Mouse (Mus musculus): ENCODE results near the gene Fcer1g. TPM values are rescaled to one million over a fixed set of nuclear protein-coding genes. Genes with fewer than 3 reads are reported as not detected.

Fcer1g gene
- polyA plus RNA-seq, 1 experiment from 2014 or later = 25.5 TPM

- Histone ChIP-seq H3K4me1 (ENCODE audit: control insufficient read depth, insufficient read depth, low read depth, low read length) (no peaks in the 10 kb centered on the region), H3K9ac (ENCODE audit: low read depth, low read length) (no peak overlapping the region), H3K27me3 (replicated peaks; ENCODE audit: control insufficient read depth, insufficient read depth, low read length) (no peaks in the 10 kb centered on the region), H3K27ac (ENCODE audit: low read depth, low read length) (no peak overlapping the region), H3K4me3 (ENCODE audit: low read length) (no peak overlapping the region), H3K4me2 (ENCODE audit: low read length) (no peak overlapping the region), H3K36me3 (ENCODE audit: control insufficient read depth, insufficient read depth, low read length) (no peaks in the 10 kb centered on the region), H3K9me3 (ENCODE audit: control insufficient read depth, low read length) (no peaks in the 10 kb centered on the region)
- ATAC-seq = no peak
- WGBS = 89% methylated on average over 1 of the region's 1 CpGs
Observed at GRCm38 (mm10) chr1:171227879-171228278, 6.3 kb downstream of the Fcer1g start.

GRCm38 (mm10) chr1:171226780-171227179 lies 7.4 kb downstream of the Fcer1g start:
- Histone ChIP-seq H3K4me1 (ENCODE audit: control insufficient read depth, insufficient read depth, low read depth, low read length) (peaks cover under 1% of the 10 kb centered on the region; the same call in 1 of the 2 replicates), H3K27me3 (replicated peaks; ENCODE audit: control insufficient read depth, insufficient read depth, low read length) (no peaks in the 10 kb centered on the region), H3K9ac (ENCODE audit: low read depth, low read length) (no peak overlapping the region), H3K27ac (ENCODE audit: low read depth, low read length) (no peak overlapping the region), H3K4me3 (ENCODE audit: low read length) (no peak overlapping the region), H3K9me3 (ENCODE audit: control insufficient read depth, low read length) (no peaks in the 10 kb centered on the region), H3K36me3 (ENCODE audit: control insufficient read depth, insufficient read depth, low read length) (no peaks in the 10 kb centered on the region), H3K4me2 (ENCODE audit: low read length) (no peak overlapping the region)
- 44% methylated on average over 4 of the region's 4 CpGs for WGBS
- no peak for ATAC-seq

DNA sequence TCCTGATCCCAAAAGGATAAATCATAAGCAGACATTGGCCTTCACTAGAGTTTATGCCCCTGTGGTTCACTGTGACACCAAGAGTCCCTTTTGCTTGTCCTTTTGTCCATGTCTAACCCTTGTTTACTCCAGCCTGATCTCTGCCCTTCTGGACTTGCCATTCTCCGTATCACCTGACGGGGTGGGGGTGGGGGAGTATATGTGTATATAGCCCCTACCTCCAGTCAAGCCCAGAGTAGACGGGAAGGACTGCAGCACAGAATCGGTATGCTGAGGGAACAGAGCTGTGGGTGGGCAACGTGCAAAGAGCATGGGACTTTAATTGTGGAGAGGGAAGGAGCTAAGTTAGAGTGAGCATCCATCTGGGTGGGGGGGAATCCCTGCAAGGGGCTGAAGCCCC lies 9.3 kb downstream of the Fcer1g start, which contains the start of gene Apoa2:
Gene Apoa2 (plus strand): TSS at position 198 of the 400 bp plus-strand sequence.
- Histone ChIP-seq H3K36me3 (ENCODE audit: control insufficient read depth, insufficient read depth, low read length) (no peaks in the 10 kb centered on the region; the same call in 1 of the 2 replicates), H3K9ac (ENCODE audit: low read depth, low read length) (no peak within 1 kb of the TSS), H3K27me3 (replicated peaks; ENCODE audit: control insufficient read depth, insufficient read depth, low read length) (no peaks in the 10 kb centered on the region), H3K4me2 (ENCODE audit: low read length) (no peak within 1 kb of the TSS), H3K27ac (ENCODE audit: low read depth, low read length) (no peak within 1 kb of the TSS), H3K4me1 (ENCODE audit: control insufficient read depth, insufficient read depth, low read depth, low read length) (peaks cover 12% of the 10 kb centered on the region), H3K9me3 (ENCODE audit: control insufficient read depth, low read length) (no peaks in the 10 kb centered on the region), H3K4me3 (ENCODE audit: low read length) (no peak within 1 kb of the TSS)
- no peak for ATAC-seq
- 86% methylated on average over 5 of the region's 5 CpGs for WGBS

DNA sequence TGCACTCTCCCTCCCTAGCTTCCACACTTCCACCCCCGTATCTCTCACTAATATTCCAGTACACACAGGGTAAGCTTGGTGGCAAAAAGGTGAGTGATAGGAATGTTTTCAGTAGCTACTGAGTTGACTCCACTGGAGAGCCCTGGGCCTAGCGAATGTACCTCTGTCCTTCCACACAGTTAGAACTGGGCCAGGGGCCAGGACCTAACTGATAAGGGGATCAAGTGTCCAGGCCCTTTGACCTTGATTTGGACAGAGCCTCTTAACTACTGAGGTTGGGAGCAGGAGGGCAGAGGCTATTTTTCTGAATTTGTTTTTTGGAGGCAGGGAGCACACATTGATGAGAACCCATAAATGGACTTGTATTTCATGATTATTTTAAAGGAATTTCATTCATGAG lies 10.4 kb downstream of the Fcer1g start:
- Histone ChIP-seq H3K9me3 (ENCODE audit: control insufficient read depth, low read length) (no peaks in the 10 kb centered on the region), H3K27me3 (replicated peaks; ENCODE audit: control insufficient read depth, insufficient read depth, low read length) (no peaks in the 10 kb centered on the region), H3K4me3 (ENCODE audit: low read length) (no peak overlapping the region), H3K36me3 (ENCODE audit: control insufficient read depth, insufficient read depth, low read length) (peaks cover 7% of the 10 kb centered on the region), H3K4me2 (ENCODE audit: low read length) (no peak overlapping the region), H3K4me1 (ENCODE audit: control insufficient read depth, insufficient read depth, low read depth, low read length) (peaks cover 12% of the 10 kb centered on the region), H3K27ac (ENCODE audit: low read depth, low read length) (no peak overlapping the region), H3K9ac (ENCODE audit: low read depth, low read length) (no peak overlapping the region)
- 95% methylated on average over 2 of the region's 2 CpGs for WGBS
- no peak for ATAC-seq

DNA sequence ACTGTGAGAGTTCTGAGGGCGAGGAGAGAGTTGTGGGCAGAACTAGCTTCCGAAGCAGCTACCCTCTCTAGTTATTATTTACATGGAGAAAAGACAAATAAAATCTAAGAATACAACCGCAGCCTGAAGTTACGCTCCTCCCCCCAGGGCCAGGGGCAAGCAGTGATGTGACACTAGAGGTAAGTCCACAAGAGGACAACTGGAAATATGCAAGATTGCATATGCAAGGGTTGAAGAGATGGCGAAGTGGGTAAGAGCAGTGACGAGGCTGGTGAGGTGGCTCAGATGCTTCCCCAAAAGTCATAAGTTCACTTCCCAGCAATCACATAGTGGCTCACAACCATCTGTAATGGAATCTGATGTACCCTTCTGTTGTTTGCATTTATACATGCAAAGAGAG lies 11.0 kb downstream of the Fcer1g start:
- Histone ChIP-seq H3K27me3 (replicated peaks; ENCODE audit: control insufficient read depth, insufficient read depth, low read length) (no peaks in the 10 kb centered on the region), H3K9ac (ENCODE audit: low read depth, low read length) (no peak overlapping the region), H3K9me3 (ENCODE audit: control insufficient read depth, low read length) (no peaks in the 10 kb centered on the region), H3K36me3 (ENCODE audit: control insufficient read depth, insufficient read depth, low read length) (peaks cover 11% of the 10 kb centered on the region), H3K27ac (ENCODE audit: low read depth, low read length) (no peak overlapping the region; the same call in 1 of the 2 replicates), H3K4me1 (ENCODE audit: control insufficient read depth, insufficient read depth, low read depth, low read length) (peaks cover 12% of the 10 kb centered on the region), H3K4me3 (ENCODE audit: low read length) (no peak overlapping the region), H3K4me2 (ENCODE audit: low read length) (peak overlapping the region; percentile 88)
- 83% methylated on average over 6 of the region's 6 CpGs for WGBS
- ATAC-seq = no peak

DNA sequence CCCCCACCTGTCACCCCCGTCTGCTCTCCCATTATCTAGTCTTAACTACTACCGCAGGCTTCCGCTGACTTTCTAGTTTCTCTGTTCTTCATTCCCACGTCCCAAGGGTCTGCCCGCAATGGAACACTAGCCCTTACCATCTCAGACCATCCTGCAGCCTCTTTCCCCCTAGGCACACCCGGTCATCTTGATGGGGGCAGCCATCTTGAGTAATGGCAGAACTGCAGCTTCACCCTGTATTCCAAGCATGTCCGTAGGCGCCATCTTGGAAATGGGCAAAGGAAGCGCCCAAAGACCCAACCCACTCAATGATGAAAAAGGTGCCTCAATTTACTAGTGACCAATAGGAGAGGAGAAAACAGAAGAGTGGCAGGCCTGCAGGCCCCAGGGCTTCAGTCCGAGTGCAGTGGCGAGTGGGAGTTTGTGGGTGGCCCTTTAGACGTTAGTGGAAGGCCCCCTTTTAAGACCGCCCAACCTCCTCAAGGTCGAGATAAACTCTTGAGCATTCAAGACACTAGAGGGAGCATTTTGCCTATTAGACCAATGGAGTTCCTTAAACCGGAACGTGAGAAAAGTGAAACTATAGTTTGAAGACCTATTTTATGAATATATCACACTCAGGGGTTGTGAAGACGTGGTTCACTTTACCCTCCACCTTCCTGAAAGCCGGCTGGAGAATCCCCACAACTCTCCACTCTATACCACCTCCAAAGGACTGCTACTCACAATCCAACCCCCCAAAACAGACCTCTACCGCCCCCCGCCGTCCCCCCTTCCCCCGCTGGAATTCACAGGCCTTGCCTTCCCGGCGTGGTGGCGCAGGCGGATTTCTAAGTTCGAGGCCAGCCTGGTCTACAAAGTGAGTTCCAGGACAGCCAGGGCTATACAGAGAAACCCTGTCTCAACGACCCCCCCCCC lies 11.7 kb downstream of the Fcer1g start, which contains the start of gene Tomm40l:
Gene Tomm40l (minus strand): TSS at position 277 of the 918 bp plus-strand sequence.
- Histone ChIP-seq H3K9me3 (ENCODE audit: control insufficient read depth, low read length) (no peaks in the 10 kb centered on the region), H3K27me3 (replicated peaks; ENCODE audit: control insufficient read depth, insufficient read depth, low read length) (no peaks in the 10 kb centered on the region), H3K27ac (ENCODE audit: low read depth, low read length) (peak within 1 kb of the TSS; percentile 76), H3K4me3 (ENCODE audit: low read length) (peak within 1 kb of the TSS; percentile 72), H3K4me1 (ENCODE audit: control insufficient read depth, insufficient read depth, low read depth, low read length) (peaks cover 12% of the 10 kb centered on the region), H3K4me2 (ENCODE audit: low read length) (peak within 1 kb of the TSS; percentile 88), H3K36me3 (ENCODE audit: control insufficient read depth, insufficient read depth, low read length) (peaks cover 11% of the 10 kb centered on the region), H3K9ac (ENCODE audit: low read depth, low read length) (peak within 1 kb of the TSS; percentile 72)
- peak; percentile 98 for ATAC-seq
- WGBS = 2% methylated on average over 28 of the region's 28 CpGs

GRCm38 (mm10) chr1:171221281-171222193 lies 12.6 kb downstream of the Fcer1g start:
- WGBS = 6% methylated on average over 22 of the region's 22 CpGs
- Histone ChIP-seq H3K4me3 (ENCODE audit: low read length) (peak overlapping the region; percentile 72), H3K9ac (ENCODE audit: low read depth, low read length) (peak overlapping the region; percentile 72), H3K36me3 (ENCODE audit: control insufficient read depth, insufficient read depth, low read length) (peaks cover 11% of the 10 kb centered on the region), H3K4me1 (ENCODE audit: control insufficient read depth, insufficient read depth, low read depth, low read length) (peaks cover 12% of the 10 kb centered on the region), H3K9me3 (ENCODE audit: control insufficient read depth, low read length) (no peaks in the 10 kb centered on the region), H3K4me2 (ENCODE audit: low read length) (peak overlapping the region; percentile 88), H3K27ac (ENCODE audit: low read depth, low read length) (peak overlapping the region; percentile 72), H3K27me3 (replicated peaks; ENCODE audit: control insufficient read depth, insufficient read depth, low read length) (no peaks in the 10 kb centered on the region)
- no peak; the same call in 1 of the 2 replicates for ATAC-seq

DNA sequence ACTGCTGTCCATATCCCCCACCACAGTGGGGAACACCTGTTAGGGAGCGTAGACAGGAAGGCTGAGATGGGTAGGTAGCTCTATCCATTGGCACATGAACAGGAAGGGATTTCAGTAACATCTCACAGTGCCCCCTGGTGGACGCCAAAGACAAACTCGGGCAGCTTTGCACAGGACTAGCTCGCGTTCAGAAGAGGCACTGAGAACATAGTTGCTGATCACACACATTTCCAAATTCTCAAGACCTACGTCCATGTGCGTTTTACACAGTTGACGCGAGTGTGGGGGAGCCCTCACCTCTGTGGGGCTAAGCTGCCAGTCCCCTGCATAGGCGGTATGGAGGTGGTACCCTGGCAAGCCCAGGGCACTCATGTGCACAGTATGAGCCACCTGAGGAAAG lies 13.3 kb downstream of the Fcer1g start:
- peak; percentile 41 for ATAC-seq
- WGBS = 5% methylated on average over 10 of the region's 10 CpGs
- Histone ChIP-seq H3K9me3 (ENCODE audit: control insufficient read depth, low read length) (no peaks in the 10 kb centered on the region), H3K27ac (ENCODE audit: low read depth, low read length) (no peak overlapping the region), H3K36me3 (ENCODE audit: control insufficient read depth, insufficient read depth, low read length) (peaks cover 11% of the 10 kb centered on the region), H3K4me1 (ENCODE audit: control insufficient read depth, insufficient read depth, low read depth, low read length) (peaks cover 12% of the 10 kb centered on the region), H3K4me3 (ENCODE audit: low read length) (peak overlapping the region; percentile 72), H3K27me3 (replicated peaks; ENCODE audit: control insufficient read depth, insufficient read depth, low read length) (no peaks in the 10 kb centered on the region), H3K9ac (ENCODE audit: low read depth, low read length) (peak overlapping the region; percentile 72), H3K4me2 (ENCODE audit: low read length) (peak overlapping the region; percentile 88)
